Mouse (Mus musculus) adrenal gland, postnatal 36 days (tissue): ENCODE results near the gene Rfc1. TPM values are rescaled to one million over a fixed set of nuclear protein-coding genes. Genes with fewer than 3 reads are reported as not detected.

Source experiments
- DNase-seq, 2 experiments: peaks; one replicate each; pipeline ENCODE4 v3.0.0; 2021; ENCODE audit warnings: mixed read lengths in 1 of 2
- long read RNA-seq, 2 experiments: library from polyadenylated mRNA; stranded (forward); transcript quantifications; one replicate each; pipeline ENCODE4 v2.0.0; 2021; ENCODE audit warnings: borderline sequencing depth in 2 of 2
- total RNA-seq, 2 experiments: library from RNA; stranded (reverse); gene quantifications; 2 replicates each; pipeline ENCODE4 v1.2.3; 2021

The Rfc1 gene
- 10 to 100 TPM; 42.2 to 51.1 TPM for total RNA-seq
- long read RNA-seq, experiment 1, full-length matches to known transcripts, result 12 of 36 reads
- long read RNA-seq, experiment 1, partial matches to known transcripts, result 24 of 36 reads
- long read RNA-seq, experiment 1, other reads (novel, unspliced or antisense), result 0 of 36 reads
- long read RNA-seq, experiment 2, full-length matches to known transcripts, result 3 of 7 reads
- long read RNA-seq, experiment 2, partial matches to known transcripts, result 0 of 7 reads
- long read RNA-seq, experiment 2, other reads (novel, unspliced or antisense), result 4 of 7 reads

DNA sequence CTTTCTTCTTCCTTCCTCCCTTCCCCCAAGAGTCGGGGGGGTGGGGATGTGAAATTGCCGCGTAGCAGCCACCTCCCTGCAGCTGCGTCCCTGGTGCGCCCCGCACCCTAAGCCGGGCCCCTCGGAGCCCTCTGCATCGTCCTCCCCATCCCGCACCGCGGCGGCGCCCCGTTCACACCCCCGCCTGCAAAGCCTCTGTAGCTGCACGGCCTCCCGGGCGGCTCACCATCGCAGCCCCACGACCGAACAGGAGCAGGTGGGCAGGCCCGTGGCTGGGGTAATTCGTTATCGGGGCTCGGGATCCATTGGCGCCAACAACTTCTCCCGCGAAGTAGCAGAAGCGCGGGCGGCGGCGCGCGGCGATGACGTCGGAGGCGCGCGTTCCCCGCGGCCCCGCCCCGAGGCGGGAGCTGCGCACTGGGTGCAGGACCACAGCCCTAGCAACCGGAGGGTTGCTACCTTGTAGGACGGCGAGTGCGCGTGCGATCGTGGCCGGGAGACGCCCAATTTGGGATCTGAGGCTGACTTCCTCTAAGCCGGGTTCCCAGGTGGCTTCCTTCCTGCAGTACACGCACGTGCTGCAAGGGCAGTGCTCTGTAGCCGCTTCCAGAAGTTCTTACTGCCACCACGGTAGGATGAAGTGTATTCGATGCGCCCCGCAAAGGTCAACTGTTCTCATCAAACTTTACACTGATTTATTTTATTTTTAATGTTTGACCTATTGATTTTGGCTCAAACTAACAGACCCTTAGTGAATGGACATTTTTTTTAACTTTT lies at the start of gene Rfc1:
Rfc1 (minus strand) TSS at position 373 of the 777 bp plus-strand sequence.
- peak; percentile 89 to 93 for DNase-seq

DNA sequence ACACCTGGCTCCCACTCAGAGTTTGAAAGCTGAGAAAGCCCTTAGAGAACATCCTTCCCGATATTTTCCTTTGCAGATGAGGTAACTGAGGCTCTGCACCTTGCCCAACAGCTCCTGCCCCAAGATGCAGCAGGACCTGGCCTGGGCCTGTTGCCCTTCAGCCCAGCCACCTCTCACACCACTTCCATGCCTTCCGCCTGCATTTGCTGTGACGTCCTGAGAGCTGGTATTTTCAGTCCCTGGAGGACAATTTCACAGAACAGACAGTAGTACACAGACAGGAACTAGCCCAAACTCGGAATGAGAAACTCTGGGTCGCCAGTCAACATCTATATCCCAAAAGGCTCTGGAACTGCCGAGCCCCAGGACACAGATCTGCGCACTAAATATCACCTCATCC lies 39.3 kb upstream of the Rfc1 start:
- no peak for DNase-seq

DNA sequence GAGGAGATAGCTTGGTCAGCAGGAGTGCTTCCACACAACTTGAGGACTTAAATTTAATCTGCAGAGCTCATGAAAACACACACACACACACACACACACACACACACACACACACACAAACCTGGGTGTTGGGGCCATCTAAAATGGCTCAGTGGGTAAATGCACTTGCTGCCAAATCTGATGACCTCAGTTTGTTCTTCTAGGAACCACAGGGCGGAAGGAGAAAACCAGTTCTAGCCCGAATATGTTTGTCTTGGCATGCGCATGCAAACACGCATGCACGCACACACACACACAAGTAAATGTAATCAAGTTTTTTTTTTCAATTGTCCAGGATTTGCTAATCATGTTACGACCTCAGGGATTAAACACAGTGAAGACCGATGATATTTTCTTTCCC lies 36.1 kb upstream of the Rfc1 start:
- DNase-seq, result no peak

DNA sequence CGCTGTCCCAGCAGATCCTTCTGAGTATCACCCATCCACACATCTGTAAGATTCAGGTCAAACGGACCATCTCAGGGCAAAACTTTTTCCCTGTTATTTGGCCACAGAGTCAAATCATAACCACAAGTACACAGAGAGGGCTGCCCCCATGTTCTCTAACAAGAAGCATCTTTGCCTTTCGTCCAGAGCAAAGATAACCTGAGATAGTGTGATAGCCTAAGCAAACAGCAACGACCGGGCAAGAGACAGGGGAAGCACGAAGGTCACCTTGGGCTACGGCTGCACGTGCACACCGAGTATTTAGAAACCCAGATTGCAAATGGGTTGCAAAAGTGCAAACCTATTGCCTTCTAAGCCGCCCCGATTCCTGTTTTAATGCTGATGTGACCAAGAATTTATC lies 32.4 kb upstream of the Rfc1 start:
- no peak for DNase-seq

DNA sequence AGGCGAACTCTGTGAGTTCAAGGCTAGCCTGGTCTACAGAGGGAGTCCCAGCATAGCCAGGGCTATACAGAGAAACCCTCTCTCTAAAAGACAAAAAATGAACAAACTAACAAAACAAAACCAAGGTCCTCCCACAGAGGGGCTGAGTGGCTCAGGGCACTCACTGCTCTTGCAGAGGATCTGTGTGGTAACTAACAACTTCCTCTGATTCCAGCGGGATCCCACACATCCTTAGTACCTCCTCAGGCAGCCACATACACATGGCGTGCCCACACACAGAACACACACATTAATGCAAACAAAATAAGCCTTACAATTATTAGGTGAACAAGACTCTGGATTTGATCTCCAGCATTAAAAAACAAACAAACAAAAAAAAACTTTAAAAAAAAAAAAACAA lies 22.3 kb upstream of the Rfc1 start:
- DNase-seq, result no peak

DNA sequence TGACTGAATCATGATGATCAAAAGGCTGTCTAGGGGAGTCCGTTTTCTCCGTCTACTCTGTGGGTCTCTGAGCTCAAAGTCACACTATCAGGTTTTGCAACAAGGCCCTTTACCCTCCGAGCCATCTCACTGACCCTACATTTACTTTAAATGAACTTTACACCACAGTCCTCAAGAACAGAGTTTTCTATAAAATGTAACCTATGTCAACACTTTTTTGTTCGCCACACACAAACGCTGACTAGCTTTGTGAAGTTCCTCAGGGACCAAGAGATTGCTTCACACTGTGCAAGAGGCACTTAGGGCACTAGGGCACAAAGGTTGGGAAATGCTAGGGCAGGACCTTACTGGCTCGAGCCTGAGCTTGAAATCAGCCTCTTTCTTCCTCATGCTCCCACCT lies 21.4 kb upstream of the Rfc1 start:
- DNase-seq, result peak; percentile 11 to 40

DNA sequence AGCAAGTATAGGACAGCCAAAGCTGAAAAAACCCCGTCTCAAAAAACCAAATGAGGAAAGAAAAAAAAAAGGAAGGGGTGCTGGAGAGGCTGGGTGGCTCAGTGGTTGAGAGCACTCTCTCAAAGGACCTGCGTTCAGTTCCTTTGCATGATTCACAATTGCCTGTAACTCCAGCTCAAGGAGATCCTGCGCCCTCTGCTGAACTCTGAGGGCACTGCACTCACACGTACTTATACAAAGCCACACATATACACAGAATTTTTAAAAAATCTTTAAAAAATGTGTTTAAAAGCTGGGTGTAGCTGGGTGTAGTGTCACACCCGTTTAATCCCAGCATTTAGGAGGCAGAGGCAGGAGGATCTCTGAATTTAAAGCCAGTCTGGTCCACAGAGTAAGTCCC lies 19.5 kb upstream of the Rfc1 start:
- no peak for DNase-seq

DNA sequence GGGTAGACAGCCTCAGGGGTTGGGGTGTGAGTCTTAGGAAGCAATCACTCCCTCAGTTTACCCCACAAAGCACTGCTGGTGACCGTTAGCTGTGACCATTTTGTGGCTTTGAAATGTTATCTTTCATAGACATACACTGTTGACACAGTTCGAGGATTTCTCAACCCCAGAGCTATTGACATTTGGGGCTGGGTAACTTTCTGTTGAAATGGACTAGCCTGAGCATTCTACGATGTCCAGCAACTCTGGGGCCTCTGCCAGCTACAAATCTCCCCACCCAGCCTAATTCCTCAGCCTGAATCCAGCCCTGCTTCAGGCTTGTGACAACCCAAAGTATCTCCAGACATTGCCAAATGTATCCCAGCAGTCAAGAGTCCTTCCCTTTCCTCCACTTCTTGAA lies 18.6 kb upstream of the Rfc1 start:
- DNase-seq, result peak; percentile 13 to 49

DNA sequence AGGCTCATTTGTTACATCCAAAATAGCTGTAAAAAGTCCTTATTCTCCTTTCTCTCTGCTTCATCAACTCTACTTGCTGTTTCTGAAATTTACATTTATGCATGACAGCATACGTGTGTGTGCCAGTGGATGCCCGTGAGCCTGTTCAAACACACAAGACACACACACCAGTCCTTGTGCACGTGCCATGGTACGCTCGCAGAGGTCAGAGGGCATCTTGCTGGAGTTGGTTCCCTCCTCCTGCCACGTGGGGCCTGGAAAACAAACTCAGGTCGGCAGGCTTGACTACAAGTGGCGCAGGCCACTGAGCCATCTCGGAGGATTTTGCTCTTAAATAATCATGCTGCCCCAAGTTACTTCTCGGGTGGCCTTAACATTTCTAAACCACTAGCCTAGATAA lies 15.0 kb upstream of the Rfc1 start:
- DNase-seq, result peak in 1 of 2 experiments; percentile 50

DNA sequence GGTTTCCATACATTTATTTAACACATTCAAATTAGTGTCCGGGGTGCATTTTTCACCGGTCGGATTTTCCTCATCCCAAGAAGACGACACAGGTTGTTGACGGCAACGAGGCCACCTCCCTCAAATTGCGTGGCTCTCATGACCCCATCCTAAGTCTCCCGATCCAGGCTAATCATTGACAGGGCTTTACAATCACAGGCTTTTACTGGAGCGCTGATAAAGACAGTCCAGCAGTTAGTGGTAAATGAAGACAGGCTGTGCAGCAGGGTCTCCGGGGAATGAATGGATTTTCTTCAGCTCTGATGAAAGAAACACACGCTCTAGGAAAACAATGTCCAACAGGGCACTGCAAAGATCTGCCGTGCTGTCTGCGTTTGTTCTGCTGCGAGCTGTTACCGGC lies 12.7 kb upstream of the Rfc1 start, which contains the start of gene Klb:
Klb (plus strand) TSS at position 147 of the 400 bp plus-strand sequence.
- DNase-seq, result no peak

DNA sequence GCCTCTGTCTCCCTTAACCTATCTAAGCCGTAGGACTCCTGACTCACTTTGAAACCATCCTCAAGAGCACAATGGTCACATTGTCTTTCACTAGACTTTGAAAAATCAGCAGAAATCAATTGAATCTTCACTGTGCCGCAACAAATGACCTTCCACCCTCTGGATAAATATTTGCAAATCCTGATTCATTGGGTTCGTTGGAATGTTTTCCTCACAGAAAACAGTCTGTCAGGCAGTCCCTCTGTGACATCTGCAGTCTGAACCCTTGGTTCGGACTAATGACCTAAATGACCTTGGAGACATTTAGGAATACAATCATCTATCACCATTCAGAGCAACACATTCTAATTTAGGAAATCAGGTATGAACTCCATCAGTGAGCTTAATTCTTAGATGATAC lies 4.7 kb upstream of the Rfc1 start:
- no peak for DNase-seq

DNA sequence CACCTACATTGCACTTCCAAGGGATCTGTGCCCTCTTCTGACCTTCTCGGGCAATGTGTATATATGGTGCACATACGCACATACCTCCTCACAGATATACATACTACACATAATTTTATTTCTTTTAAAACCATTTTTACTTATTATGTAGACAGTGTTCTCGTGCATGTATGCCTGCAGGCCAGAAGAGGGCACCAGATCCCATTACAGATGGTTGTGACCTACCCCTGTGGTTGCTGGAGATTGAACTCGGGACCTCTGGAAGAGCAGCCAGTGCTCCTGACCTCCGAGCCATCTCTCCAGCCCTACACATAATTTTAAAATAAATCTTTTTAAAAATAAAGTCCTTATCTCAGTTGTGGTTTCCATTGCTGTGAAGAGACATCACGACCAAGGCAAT lies 2.9 kb upstream of the Rfc1 start:
- DNase-seq, result no peak

DNA sequence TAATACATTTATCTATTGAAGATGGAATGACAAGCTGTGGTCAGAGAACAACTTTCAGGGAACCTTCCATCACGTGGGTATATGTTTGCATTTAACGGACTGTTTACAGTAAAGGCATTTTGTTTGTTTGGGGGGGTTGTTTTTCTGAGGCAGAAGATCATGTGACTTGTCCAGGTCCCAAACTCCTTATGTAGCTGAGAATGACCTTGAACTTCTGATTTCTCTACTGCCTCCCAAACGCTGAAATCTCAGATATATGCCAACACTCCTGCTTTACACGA lies 545 bp upstream of the Rfc1 start:
- DNase-seq, result no peak

DNA sequence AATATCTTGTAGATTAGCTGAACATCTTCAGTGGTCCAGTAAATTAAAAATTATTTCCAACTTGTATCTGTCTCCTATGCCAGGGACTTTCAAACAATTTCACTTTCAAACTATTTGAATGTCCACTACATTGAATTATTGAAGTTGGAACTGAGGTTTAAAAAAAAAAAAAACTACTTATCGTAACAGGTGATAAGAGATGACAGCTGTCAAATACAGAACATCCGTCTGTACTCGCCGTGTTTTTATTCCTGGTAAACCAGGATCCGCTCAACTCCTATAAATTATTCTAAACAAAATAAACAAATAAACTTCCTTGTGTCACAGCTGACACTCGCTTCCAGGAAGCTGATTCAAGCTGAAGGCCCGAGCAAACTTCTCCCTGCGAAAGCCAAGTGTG lies 682 bp downstream of the Rfc1 start:
- DNase-seq, result no peak

DNA sequence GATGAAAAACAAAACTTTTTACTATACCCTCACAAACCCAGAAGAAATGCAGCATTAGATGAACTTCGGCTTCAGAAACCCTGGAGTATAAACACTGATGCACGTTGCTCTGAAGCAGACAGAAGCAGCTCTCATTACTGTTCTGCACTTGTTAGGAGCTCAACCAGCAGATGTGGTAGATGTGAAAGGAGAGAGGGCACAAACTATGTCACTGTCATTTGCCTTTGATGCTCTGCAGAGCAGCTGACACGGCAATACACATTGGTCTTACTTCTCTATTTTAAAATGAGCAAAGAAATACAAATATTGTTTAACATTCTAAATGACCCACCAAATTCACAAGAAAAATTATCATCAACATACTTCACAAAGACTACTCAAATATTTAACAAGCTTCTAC lies 5.5 kb downstream of the Rfc1 start:
- DNase-seq, result no peak

DNA sequence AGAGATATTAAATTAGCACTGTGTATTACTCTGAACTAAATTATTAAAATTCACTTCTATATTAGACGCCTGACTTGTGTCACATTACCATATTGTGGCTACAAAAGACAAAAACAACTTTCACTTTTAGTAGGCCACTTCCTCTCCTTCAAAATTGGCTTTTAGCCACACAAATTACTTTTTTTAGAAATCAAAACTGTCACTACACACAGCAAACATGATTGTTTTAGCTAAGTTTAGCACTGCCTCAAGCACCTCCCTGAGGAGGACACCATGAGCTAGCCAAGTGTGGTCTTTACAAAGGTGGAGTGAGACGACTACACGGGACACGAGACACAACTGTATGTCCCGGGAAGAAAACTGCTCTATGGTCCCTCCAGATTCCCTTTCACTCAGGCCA lies 9.3 kb downstream of the Rfc1 start:
- no peak for DNase-seq

DNA sequence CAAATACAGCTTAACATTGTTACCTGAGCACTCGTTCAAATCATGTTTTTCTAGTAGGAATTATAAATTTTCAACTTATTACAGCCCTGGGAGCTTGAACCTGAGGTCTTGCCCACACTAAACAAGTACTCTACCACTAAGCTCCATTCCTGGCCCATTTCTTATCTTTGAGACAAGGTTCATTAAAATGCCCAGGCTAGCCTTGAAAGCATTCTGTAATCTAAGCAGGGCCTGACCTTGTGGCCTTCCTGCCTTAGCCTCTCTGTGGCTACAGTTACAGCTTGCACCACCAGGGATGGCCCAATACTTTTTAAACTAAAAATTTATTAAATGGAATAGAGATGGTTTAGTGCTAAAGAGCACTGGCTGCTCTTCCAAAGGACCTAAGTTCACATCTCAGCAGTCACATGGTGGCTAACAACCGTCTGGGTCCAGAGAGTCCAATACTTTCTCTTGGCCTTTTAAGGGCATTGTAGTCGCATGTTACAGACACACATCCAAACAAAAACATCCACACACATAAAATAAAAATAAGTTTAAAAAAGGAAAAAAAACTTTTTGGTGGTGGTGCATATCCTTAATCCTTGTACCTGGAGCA lies 10.6 kb downstream of the Rfc1 start:
- DNase-seq, result peak; percentile 28 to 32

DNA sequence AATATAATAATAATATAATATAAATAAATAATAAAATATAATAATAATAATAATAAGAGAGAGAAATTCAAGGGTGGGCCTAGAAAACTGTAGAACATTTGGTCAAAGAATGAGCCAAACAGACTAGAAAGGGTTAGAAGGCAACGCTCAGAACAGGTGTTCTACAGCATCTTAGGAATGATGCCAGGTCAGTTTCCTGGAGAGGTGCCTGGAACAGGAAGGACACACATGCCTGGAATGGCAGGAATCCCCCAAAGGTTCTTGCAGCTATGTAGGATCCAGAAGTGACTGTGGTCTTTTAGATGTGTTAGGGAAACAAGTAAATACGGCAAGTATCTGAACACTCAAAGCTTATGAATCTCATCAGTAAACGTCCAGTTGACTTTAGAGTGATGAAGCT lies 11.2 kb downstream of the Rfc1 start:
- no peak for DNase-seq

DNA sequence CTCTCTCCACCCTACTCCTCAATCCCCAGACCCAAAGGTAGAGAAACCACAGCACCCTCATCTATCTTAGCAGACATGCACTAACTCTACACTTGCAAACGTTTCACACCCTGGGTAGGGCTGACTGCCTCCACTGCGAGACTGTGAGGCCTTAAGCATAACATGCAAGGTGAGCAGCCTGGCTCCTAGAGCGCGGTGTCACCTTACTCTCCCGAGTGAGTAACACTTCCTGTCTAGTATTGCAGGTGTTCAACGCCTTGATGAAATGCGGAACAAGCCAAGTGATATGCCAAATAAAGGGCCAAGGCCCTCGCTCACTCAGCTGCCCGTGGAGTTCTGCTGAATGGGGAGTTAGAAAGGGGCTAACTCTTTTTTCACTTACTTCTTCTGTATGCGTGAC lies 13.3 kb downstream of the Rfc1 start:
- DNase-seq, result no peak

DNA sequence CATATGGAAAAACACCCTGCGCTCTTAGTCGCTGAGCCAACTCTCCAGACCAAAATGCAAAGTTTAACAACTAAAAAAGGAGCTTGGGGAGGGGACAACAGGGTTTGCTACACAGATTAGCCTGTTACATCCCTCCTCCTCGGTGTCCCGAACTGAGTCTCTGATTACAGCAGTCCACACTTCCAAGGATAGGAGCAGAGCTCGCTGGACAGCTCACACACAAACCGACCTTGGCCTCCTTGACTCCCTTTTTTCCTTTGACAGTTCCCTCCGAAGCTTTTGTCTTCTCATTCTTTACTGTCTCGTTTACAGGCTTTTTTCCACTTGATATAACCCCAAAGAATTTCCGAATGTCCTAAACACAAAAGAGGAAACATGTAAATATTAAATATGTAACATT lies 16.3 kb downstream of the Rfc1 start:
- DNase-seq, result peak; percentile 54 to 60

DNA sequence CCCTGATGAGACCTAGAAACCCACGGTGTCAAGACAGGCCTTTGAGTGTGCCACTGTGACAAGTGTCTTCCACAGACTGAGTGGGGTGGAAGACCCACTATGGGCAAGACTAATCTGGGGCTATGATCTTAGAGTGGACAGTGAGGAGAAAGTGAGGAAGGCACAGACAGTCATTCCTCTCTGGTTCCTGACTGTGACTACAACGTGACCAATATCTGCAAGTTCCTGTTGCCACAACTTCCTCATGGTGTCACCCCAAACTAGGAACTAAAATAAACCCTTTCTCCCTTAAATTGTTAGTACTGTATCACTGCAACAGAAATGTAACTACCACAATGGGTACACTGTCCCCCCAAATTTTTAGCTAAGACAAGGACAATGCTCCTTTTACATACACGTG lies 26.6 kb downstream of the Rfc1 start:
- no peak for DNase-seq

DNA sequence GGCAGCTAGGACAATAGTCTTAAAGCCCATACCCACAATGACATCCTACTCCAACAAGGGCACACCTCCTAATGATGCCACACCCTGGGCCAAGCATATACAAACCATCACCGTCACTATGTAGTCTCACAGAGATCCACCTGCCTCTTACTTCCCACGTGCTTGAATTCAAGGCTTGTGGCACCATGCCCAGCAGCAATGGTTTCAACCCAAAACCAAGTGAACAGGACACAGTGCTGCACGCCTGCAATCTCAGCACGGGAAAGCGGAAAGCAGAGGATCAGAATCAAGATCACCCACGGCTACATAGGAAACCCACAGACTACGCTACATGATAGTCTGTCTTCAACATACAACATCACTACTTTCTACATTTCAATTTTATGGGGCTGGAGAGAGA lies 27.3 kb downstream of the Rfc1 start:
- DNase-seq, result no peak

DNA sequence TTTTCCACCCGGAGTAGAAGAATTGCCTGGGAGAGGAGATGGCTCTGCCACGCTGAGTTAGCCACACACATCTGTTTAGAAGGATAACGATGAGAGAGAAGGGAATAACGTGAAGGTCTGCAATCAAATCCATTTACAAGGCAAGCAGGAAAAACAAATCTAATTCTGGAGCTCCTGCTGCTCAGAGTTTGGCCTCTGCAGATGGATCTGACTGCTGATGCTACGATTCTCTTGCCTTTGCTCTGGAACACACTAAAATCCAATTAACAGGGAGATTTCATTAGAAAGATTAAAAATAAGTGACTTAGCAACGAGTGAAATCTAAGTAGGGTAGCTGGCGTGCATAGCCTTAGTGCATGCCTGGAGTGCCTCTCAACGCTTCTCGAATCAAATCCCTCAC lies 30.0 kb downstream of the Rfc1 start:
- DNase-seq, result no peak

DNA sequence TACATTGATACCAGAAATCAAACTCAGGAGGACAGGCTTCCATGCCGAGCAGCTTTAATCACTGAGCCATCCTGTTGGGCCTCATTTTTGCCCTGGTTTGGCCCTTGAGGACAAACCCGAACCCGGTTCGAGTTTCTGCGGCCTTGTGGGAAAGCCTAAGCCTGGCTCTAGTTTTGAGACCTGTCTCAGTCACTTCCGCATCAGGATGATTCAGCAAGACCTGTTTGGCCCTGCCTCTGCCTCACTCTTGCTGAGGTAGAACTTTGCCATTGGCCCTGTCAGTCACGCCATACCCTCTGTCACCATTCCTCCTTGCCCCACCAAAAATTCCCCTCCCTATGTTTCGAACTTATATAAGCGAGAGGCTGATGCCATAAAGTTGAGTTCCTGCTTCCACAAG lies 35.3 kb downstream of the Rfc1 start:
- no peak for DNase-seq
